Mouse (Mus musculus): ENCODE data around the gene Zdhhc24.

- TF ChIP-seq POLR2A (IDR thresholded peaks at IDR 0.05; ENCODE audit: low read depth, low read length) (no peak), CTCF (IDR thresholded peaks at IDR 0.05; ENCODE audit: extremely low read depth, insufficient read depth, insufficient read length, insufficient replicate concordance) (no peak)
Measured at GRCm38 (mm10) chr19:4925121-4925860, 46.8 kb downstream of the Zdhhc24 start.
